Mouse (Mus musculus): ENCODE results near the gene Gna15. TPM values are rescaled to one million over a fixed set of nuclear protein-coding genes. Genes with fewer than 3 reads are reported as not detected.

Gene Gna15
- total RNA-seq, 2 experiments from 2014 or later: 31.7 to 34.6 TPM

DNA sequence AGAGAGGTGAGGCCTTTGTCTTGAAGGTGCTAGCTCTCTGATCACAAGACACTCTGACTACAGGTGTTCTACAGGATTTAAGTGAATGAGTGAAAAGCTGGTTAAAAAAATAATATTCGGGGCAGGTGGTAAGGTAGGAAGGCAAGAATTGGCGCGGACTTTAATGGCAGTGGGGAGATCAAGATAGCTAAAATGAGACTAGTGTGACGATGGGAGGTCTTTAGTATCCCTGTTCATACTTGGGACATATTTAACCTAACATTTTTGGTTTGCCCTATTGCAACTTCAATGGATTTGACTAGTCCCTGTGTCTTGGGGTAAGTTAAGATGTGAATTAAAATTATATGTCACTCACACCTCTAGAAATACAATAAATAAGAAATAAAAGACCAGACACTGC is 27.1 kb downstream of the Gna15 start:
- ATAC-seq (replicated peaks; ENCODE audit: poor library complexity, severe bottlenecking): no peak

DNA sequence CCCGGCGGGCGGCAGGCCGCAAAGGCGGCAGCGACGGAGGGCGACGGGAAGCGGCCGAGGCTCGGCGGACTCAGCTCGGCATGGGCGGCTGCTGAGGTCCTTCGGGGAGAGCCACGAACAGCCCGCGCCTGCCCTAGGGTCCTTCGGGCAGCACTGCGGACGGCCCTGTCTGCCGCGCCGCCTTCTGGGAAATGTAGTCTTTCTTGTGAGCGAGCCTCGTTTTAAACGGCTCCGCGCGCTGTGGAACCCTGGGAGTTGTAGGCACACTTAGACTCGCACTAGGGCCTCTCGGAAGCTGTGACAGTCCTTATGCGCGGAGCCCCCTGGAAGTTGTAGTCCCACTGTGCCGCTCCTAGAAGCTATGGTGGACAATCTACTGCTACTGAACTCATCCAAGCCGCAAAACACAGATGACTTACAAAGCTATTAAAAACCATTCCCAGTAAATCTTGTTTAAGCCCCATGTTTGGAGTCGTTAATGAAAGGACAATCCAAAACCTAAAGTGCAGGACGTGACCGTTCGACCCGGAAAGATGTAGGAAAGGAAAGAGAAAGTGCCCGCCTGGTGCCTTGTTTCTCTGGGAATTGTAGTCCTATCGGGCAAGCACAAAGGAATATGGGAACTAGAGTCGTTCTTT is 27.6 kb downstream of the Gna15 start, which contains the start of gene Ncln:
Ncln (minus strand) TSS at position 129 of the 638 bp plus-strand sequence.
- ATAC-seq (replicated peaks; ENCODE audit: poor library complexity, severe bottlenecking): peak; percentile 63

DNA sequence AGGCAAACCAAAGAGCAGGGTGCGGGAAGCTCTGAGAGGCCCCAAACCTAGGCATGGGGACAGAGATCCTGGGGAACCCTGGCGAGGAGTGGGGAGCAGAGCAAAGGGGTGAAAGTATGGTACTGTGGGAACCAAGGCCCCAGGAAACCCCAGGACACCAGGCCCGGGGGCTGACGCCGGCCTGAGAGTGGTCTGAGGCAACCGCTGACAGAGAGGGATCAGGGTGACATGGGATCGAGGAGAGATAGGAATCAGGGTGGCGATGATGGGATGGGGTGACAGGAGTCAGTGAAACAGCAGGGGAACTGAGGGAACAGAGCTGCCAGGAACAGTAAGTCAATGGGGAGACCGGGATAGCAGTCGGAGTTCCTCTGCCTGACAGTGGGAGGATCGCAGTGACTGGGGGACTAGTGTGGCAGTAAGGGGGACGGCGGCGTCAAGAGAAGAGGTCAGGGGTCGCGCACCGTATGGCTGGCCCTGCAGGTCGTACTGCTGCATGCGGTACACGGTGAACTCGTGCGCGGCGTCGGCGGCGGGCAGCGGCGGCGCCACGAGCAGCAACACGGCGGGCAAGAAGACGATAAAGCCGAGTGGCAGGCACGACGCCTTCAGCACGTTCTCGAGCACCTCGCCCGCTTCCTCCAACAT is 28.3 kb downstream of the Gna15 start:
- ATAC-seq (replicated peaks; ENCODE audit: poor library complexity, severe bottlenecking): no peak

DNA sequence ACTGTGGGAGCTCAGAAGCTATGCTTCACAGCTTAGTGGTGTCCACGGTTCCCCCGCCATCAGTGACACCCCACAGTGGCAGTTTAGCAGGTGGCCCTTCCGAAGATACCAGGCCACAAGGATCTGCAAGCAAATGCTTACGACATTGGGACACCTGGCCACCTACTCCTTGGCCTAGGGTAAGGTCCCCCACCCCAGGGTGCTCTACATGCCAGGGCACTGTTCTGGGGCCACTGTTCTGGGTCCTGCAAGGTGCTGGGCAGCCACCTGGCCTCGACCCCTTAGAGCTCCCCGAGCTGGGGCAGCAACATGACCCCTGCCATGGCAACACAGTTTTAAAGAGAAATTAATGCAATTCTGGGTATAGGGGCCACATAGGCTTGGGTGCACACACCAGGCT is 28.9 kb downstream of the Gna15 start:
- no peak for ATAC-seq (replicated peaks; ENCODE audit: poor library complexity, severe bottlenecking)

DNA sequence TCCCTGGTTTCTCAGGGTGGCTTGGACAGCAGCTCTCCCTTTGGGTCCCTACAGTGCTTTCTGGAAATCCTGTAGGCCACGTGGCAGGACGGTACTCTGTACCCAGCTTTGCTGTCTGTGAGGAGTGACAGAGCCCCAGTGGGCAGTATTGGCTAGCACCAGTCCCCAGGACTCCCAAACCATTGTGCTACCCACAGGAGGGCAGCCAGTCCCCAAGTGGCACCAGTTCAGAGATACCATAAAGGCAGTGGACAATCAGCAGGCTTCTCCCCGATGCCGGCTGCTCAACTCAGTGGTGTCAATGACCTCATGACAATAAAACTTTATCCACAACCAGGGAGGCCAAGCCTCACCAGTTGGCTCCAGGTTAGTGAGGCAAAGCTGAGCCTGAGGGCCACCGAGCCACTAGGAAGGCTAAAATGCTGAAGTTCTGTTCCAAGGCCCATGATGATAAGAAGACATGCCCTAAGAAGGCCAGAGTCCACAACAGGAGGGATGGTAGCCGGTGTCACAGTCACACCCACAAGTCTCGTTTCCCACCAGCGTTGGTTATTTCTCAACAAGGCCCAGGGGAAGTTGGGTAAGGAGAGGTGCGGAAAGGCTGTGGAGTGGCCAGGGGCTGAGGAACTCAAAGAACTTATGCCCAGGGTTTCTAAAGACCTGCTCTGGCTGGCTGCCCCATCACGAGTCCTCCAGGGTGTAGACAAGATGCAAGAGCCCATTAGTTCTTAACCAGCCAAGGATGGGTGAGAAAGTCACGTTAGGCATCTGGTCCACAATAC is 29.6 kb downstream of the Gna15 start:
- ATAC-seq (replicated peaks; ENCODE audit: poor library complexity, severe bottlenecking): peak; percentile 53

DNA sequence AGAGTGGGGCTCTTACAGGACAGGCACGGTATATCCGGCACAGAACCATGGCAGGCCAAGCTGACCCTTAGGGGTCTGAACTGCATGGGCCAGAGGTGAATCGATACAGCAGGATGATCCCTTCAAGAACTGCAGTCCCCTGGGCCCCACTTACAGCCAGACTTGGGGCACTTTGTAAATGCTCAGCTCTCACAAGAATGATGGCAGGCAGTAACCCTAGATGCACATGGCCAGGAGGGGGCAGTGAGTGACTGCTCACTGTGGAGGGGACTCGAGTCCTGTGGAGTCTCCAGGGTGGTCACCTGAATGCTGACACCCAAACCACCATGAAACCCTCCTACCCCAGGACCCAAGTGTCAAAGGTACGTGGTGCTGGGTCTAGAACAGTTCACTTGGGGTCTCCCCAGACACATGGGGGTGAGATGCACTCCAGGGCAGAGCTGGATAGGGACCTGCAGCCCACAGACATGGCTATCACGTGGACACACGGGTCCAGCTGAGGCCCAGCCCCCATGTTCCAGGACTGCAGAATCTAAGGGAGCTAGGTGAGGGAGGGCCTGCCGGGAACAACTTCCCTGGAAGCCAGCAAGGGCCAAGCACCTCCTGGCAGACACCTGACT is 30.3 kb downstream of the Gna15 start:
- no peak for ATAC-seq (replicated peaks; ENCODE audit: poor library complexity, severe bottlenecking)

DNA sequence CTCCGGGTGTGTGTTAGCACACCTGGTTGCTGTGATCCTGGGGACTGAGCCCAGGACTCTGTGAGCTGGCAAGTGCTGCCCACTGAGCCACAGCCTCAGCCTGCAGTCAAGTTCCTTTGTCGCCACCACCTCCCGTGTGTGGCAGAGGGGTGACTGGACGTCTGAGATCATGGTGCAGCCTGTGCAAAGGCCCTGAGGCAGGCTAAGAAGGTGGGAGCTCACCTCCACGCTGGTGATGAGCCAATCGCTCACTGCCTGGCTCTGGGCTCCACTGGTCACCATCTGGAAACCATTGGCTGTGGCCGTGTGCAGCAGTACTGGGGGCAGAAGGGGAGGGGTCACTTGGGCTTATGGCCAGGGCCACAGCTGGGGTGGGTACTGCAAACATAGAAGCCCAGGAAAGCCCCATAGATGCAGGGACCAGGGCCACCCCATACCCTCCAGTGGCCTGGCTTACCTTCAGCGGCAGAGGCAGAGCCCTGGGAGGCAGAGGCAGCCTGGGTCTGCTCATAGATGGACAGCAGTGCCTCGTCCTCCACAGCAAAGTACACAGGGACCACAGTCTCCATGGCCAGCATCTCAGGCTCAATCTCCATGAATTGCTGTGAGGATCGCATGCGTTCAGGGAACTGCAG is 31.3 kb downstream of the Gna15 start:
- no peak for ATAC-seq (replicated peaks; ENCODE audit: poor library complexity, severe bottlenecking)

DNA sequence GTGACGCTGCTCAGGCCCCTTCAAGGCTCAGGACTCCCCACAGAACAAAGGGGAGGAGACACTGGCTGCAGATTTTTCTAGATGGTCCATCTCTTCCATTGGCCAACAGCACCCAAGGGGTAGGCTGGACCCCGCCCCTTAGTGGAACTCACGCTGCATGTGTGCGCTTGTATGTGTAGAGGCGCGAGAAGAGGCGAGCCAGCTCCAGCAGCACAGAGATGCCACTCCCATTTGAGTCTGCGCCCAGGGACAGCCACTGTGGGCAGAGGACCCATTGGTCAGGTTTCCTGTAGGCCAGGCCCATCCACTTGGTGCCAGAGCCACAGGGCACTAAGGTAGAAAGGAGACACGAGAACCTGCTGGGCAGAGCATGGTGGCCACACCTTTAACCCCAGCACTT is 33.0 kb downstream of the Gna15 start:
- ATAC-seq (replicated peaks; ENCODE audit: poor library complexity, severe bottlenecking): no peak

DNA sequence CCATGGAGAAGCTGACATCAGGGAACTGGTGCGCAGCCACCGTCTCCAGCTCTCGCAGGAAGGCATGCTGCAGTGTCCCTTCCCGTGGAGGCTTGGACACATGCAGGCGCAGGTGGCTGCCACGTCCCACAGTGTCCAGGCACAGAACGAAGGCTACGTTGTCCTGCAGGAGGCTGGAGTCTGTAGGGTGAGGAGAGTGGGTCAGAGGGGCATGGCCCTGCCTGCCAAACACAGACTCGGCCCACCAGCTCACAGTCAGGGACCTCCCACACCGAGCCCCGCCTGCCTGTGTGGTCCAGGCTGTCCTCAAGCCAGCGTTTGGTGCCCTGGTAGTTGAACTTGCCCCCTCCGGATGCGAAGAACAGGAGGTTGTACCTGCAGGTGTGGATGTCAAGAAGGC is 34.1 kb downstream of the Gna15 start:
- no peak for ATAC-seq (replicated peaks; ENCODE audit: poor library complexity, severe bottlenecking)

DNA sequence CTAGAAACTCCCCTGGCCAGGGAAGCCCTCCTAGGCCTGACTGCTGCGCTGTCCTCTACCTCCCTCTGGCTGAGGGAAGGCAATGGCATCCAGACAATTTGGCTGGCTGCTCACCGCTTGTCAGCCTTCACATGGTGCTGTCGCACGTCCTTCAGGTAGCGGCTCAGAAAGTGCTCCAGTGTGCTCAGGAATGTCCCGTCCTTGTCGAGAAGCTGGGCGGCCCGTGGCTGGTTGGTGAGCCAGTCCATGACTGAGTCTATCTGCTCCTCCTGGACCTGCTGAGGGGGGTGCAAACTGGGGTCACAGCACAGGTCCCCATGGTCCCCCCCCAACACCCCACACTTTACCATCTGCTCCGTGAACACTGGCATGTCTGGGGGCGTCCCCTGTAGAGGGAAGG is 35.9 kb downstream of the Gna15 start:
- no peak for ATAC-seq (replicated peaks; ENCODE audit: poor library complexity, severe bottlenecking)

DNA sequence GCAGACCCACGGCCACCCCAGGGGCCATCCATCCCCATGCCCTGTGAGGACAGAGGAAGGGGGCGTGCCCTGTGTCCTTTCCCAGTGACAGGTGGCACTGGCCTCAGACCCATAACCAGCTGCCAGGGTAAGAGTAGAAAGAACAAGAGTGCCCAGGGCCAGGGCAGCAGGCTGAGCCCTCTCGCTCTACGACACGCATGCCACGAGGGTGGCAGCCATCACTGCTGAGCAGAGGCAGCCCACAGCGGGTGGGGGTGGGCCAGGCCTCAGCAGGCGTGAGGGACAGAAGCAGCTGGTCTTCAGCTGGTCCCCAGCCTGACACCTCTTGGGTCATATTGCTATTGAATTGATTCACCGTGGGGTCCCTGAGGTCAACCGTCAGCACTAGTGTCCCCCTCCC is 37.5 kb downstream of the Gna15 start:
- ATAC-seq (replicated peaks; ENCODE audit: poor library complexity, severe bottlenecking): no peak

DNA sequence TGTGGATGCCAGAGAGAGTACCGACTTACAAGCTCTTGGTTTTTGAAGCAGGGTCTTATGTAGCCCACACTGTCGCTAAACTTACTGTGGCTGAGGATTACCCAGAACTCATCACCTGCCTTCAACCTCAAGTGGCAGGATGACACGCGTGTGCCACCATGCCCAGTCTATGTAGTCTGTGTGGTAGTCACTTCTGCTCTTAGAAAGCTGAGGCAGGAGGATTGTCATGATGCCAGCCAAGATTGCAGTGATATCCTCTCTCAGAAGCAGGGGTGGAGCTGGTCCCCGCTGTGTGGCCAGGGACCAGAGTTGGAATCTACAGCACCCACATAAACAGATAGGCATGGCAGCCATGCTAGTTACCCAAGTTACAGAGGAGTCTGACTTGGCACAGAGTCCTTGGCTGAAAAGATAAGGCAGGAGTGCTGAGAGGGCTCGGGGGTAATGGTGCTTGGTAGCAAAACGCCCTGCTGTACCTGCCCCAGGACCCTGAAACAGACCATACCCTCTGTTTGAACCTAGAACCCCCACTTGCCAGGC is 38.5 kb downstream of the Gna15 start:
- ATAC-seq (replicated peaks; ENCODE audit: poor library complexity, severe bottlenecking): no peak

DNA sequence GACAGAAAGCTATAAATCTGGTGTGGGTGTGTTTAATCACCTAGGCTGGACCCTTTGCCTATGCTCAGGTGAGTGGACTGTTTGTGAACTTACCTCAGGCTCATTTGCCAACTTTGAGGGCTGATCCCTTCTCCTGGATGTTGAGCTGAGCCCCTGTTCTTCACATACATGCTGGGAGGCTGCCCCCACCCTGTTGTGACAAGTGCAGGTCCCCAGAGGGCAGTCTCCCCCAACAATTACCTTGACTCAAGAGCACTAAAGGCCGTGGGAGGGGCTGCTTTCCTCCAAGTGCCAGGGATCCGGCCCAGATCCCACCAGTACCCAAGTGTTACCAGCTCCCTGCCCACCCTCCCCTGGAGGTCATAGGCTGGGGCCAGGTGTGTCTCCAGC is 39.0 kb downstream of the Gna15 start:
- peak; percentile 29; the same call in 1 of the 2 replicates for ATAC-seq (replicated peaks; ENCODE audit: poor library complexity, severe bottlenecking)

DNA sequence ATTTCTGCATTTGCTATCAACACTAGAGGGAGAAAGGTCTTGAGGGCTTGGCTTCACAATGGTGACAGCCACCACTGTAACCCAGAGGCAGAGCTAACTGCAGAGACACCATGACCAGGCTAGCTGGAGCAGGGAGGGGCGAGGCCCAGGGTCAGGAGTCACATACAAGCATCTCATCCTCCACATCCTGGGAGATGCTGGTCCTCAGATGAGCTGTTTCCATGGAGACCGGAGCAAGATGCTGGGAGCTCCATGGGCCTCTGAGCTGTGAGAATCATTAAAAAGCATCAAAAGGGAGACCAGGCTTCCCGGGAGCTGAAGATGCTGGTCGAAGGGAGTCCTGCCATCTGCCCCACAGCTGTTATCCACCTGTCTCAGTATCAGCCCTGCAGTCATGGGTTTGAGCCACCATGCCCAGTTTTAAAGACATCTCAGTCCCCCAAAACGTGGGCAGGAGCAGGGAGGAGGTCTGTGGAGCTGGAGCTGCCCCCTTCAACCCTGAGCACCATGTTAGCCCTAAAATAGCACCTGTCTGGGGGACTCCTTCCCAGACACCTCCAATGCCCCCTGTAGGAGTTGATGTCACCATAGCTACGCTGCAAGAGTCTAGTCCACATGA is 39.5 kb downstream of the Gna15 start:
- peak; percentile 2; the same call in 1 of the 2 replicates for ATAC-seq (replicated peaks; ENCODE audit: poor library complexity, severe bottlenecking)

DNA sequence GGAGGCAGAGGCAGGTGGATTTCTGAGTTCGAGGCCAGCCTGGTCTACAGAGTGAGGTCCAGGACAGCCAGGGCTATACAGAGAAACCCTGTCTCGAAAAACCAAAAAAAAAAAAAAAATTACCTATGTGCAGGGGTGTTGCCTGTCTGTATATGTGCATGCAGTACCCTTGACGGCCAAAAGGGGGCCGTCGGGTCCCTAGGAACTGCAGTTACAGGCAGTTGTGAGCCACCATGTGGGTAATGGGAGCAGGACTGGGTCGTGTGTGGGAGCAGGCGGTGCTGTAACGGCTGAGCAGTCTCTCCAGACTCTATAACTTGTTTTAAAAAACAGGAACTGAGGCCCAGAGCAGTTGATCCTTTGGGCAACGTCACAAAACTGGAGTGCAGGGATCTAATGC is 40.0 kb downstream of the Gna15 start:
- ATAC-seq (replicated peaks; ENCODE audit: poor library complexity, severe bottlenecking): peak; percentile 66

DNA sequence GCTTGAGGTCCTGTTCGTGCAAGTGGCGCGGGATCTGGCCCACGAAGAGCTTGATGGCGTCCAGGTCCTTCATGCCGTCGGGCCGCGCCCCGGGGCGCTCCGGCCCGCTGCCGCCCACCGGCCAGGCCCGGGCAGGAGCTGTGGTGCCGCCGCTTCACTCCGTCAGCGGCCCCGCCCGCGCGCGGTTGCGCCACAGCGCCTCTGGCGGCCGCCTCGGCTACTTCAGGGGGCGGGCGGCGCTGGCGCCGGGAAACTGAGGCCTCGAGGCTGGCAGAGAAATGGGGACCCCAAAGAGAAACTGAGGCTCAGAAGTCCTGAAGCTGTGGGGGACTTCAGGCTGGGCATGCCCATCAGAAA is 41.5 kb downstream of the Gna15 start, which contains the start of gene Celf5:
Celf5 (minus strand) TSS at position 177 of the 357 bp plus-strand sequence.
- ATAC-seq (replicated peaks; ENCODE audit: poor library complexity, severe bottlenecking): peak; percentile 66

DNA sequence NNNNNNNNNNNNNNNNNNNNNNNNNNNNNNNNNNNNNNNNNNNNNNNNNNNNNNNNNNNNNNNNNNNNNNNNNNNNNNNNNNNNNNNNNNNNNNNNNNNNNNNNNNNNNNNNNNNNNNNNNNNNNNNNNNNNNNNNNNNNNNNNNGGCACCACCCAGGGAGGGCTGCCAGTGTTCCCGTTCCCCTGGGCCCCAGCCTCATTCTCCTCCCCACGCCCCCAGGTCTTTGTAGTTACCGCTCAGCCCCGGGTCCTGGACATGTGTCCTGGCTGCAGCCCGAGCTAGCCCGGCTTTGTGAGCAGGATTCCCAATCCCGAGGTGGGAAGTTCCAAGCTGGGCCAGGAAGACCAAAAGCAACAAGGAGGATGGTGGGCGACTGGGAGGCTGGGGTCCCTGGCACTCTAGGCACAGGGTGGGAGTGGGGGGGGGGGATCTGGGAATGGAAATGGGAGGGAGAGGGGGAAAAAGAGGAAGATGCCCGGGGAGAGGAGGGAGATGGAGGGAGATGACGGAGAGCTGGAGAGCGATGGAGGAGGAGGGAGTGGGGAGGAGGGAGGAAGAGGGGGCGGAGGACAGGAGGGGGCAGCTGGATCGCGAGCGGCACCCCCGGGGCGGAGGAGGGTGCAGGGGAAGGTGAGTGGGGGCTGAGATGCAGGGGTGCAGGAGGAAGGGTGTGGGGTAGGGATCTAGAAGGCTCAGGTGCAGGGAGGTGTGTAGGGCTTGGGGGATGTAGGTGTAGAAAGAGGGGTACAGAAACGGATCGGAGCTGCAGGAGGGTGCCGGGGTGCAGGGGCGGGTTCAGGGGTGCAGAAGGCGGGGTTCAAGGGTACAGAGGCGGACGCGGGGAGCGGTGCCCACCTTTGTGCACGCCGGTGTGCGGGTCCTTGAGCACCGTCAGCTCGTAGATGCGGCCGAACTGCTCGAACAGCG is 42.2 kb downstream of the Gna15 start:
- ATAC-seq (replicated peaks; ENCODE audit: poor library complexity, severe bottlenecking): no peak

DNA sequence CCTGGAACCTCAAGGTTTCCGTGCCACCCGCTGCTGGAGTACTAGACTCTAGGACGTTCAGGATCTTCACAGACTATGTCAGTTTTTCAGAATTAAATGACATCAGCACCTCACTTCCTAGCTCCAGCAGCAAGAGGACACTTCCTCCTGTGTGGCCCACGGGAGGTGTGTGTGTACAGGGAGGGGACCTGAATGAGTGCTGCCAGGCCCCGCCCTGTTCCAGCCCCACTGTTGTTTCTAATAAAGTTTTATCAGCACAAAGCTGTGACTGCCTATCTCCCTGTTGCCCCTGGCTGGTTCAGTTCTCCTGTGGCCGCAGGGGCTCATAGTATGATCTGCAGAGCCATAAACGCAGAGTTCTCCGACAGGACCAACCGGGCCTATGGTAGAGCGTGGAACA is 49.6 kb downstream of the Gna15 start:
- ATAC-seq (replicated peaks; ENCODE audit: poor library complexity, severe bottlenecking): peak; percentile 31; the same call in 1 of the 2 replicates

DNA sequence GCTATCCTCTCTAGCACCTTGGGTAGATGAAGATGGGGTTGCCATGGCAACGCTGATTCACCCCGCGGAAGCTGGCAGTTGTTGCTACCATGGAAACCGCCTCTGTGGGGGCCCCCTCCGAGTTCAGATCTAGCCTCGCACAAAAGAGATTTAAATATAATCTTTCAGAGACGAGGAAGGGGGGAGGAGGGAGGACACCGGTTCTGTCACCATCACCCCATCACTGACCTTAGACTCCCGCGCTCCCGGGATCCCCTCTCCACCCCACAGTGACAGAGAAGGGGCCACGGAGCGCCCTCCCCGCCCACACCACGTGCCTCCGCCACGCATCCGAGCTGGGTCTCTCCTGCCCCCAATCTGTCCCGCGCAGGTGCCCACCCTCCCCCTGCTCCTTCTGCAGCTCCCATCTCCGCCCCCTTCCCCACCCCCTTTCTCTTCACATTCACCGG is 51.0 kb downstream of the Gna15 start:
- ATAC-seq (replicated peaks; ENCODE audit: poor library complexity, severe bottlenecking): no peak
